Mouse (Mus musculus): ENCODE data around the gene Bpifb9a.
"Not testable (repeated sequence)": the region's sequence is repeated elsewhere in the genome, so short reads cannot be mapped to it uniquely, and the experiment has no call there.

The Bpifb9a gene

GRCm38 (mm10) chr2:154257554-154257953 is at the start of gene Bpifb9a:
Bpifb9a (plus strand) TSS chr2:154257854.
- not testable (repeated sequence) for DNase-seq (ENCODE audit: low spot score in 2 of 2)

- peak; percentile 15 to 43 for DNase-seq (ENCODE audit: low spot score in 2 of 2)
Observed at GRCm38 (mm10) chr2:154209112-154209511, 48.5 kb upstream of the Bpifb9a start.

- peak in 1 of 2 experiments; percentile 14 for DNase-seq (ENCODE audit: low spot score in 2 of 2)
Observed at GRCm38 (mm10) chr2:154211121-154211520, 46.5 kb upstream of the Bpifb9a start.

DNA sequence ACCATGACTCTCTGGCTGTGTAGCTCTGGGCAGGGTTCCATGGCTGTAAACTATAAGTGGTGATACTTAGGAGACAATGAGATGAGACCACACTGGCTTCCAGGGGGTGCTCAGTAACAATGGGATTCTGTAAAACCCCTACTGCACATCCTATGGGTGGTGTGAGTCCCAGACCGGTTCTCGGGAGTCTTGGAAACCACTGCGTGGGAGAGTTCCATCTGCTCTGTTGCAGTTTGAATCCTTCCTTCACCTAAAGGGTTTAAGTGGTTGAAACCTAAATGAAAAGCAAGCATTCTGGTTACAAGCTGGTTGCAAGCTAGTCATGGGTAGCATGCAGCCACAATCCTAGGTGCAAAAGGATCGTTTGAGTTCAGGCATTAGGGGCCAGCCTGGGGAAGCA is 45.8 kb upstream of the Bpifb9a start:
- peak; percentile 80 to 81 for DNase-seq (ENCODE audit: low spot score in 2 of 2)

- peak; percentile 63 to 68 for DNase-seq (ENCODE audit: low spot score in 2 of 2)
Observed at GRCm38 (mm10) chr2:154215191-154215590, 42.5 kb upstream of the Bpifb9a start.

GRCm38 (mm10) chr2:154219950-154220349 is 37.7 kb upstream of the Bpifb9a start:
- DNase-seq (ENCODE audit: low spot score in 2 of 2), result no peak

- no peak for DNase-seq (ENCODE audit: low spot score in 2 of 2)
Observed at GRCm38 (mm10) chr2:154223265-154223916, 34.3 kb upstream of the Bpifb9a start, which contains the start of gene Bpifb5. Bpifb5 (plus strand) TSS chr2:154223742.

DNA sequence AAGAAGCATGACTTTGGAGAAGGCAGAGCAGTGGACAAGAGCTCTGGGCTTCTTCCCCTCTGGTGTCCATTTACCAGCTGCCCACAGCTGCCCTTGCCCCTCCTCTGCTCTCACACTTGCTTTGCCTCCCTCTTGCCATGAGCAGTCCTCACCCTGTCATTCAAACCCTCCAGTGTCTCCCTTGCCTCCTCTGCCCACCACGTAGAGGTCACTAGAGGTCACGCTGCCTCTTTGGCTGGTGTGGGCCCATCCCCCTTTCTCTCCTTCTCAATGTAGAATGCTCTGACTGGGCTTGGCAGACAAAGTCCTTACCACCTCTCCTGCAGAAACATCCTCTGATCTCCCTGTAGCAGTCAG is 33.8 kb upstream of the Bpifb9a start:
- DNase-seq (ENCODE audit: low spot score in 2 of 2), result no peak

DNA sequence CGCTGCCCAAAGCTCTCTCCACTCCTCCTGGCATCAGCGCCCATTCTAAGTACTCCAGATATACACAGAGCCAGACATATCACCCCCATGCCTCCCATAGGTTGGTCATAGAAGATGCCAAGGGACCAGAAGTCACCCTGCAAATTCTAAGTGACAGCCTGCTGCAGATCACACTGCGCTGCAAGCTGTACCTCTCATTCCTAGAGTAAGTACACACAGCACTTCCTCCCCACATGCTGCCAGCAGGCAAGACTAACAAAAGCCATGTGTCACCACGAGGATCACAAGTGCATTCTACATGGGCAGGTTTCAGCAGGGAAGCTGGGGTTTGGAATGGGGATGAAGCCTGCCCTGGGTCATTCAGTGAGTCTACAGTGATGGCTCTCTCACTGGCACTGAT is 30.7 kb upstream of the Bpifb9a start:
- no peak for DNase-seq (ENCODE audit: low spot score in 2 of 2)

DNA sequence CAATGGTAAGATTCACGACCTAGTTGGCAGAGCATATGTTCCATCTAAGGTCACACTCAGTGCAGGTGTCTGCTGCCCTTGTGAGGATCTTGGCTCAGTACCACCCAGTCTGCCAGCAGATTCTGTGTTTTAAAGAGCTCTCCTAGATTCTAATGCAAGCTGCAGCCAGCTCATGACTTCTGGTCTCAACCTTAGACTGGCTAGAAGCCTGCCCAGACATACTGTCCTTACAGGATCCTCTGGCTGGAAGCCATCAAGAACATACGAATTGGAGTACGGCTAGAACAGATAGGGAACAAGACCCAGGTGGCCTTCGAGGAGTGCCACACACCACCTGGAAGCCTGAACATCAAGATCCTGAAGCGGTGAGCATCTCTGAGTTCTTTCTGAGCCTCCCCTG is 29.8 kb upstream of the Bpifb9a start:
- DNase-seq (ENCODE audit: low spot score in 2 of 2), result no peak

DNA sequence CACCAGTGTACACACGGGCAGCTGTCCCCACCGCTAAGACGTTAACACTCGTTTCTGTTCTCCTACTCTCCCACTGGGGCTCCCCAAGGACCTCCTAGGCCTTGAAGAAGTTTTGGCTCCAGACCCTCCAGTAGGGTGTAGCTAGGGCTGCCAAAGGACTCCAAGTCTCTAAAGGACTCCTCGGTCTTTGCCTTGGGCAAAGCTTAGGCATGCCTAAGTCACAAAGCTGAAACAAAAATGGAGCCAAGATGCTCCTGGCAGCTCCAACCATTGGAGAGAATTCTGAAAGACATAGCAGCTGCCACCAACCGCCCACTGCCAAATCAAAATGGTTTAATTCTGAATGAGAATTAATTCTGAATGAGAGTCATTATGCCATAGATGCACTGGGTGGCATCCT is 24.2 kb upstream of the Bpifb9a start:
- no peak for DNase-seq (ENCODE audit: low spot score in 2 of 2)

GRCm38 (mm10) chr2:154240771-154241170 is 16.9 kb upstream of the Bpifb9a start:
- no peak for DNase-seq (ENCODE audit: low spot score in 2 of 2)

DNA sequence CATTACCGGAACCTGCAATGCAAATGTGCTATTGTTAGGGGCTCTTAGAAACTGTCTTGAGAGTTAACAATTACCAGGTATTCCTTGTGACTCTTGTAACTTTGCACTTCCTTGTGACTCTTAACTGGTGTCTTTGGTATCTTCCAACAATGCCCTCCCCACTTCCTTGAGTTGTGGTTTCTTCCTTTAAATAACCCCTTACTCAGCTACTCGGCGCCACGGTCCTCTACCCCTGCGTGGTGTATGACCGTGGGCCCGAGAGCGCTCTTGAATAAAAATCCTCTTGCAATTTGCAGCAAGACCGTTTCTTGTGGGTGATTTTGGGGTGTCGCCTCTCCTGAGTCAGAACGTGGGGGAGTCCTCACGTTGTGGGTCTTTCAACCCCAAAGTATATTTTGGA is 14.9 kb upstream of the Bpifb9a start:
- not testable (repeated sequence) for DNase-seq (ENCODE audit: low spot score in 2 of 2)

GRCm38 (mm10) chr2:154243356-154244036 is 14.2 kb upstream of the Bpifb9a start:
- peak; percentile 78 for DNase-seq (ENCODE audit: low spot score in 2 of 2)

GRCm38 (mm10) chr2:154245322-154245721 is 12.3 kb upstream of the Bpifb9a start:
- no peak for DNase-seq (ENCODE audit: low spot score in 2 of 2)

GRCm38 (mm10) chr2:154255254-154255653 is 2.4 kb upstream of the Bpifb9a start:
- DNase-seq (ENCODE audit: low spot score in 2 of 2), result not testable (repeated sequence)

DNA sequence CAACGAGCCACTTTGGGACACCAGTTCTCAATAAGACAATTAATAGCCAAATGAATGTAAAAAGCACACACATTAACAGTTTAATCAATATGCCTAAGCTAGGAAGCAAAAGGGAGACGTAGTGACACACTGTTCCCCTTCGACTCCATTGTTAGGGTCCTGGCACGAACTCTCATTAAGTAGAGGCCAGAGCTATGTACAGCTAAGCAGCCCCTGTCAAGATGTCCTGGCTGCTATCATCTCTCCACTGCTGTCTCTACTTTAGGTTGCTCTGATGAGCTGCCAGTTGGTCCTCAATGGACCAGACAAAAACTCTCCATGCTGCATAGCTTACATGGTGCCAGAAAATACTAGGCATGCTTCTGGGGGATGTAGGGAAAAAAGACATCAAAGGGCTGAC is 1.9 kb upstream of the Bpifb9a start:
- DNase-seq (ENCODE audit: low spot score in 2 of 2), result no peak

DNA sequence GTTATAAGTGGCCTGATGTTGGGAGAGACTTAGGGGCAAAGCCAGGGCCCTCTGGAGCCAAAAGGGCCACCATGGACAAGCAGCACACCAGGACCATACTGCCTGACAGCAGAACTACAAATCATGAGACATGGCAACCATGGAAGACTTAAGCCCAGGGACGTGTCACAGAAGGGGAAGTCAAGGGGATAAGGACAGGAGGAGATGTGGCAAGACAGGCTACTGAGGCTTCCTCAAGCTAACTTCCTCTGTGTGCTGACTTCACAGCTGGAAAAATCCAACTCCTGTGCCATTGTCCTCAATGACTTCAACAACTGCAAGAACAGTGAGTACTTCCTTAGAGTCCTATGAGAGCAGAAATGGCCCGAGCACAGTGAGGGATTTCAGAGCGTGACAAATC is 6.7 kb downstream of the Bpifb9a start:
- DNase-seq (ENCODE audit: low spot score in 2 of 2), result not testable (repeated sequence)

GRCm38 (mm10) chr2:154291866-154292265 is 34.2 kb downstream of the Bpifb9a start:
- not testable (repeated sequence) for DNase-seq (ENCODE audit: low spot score in 2 of 2)

DNA sequence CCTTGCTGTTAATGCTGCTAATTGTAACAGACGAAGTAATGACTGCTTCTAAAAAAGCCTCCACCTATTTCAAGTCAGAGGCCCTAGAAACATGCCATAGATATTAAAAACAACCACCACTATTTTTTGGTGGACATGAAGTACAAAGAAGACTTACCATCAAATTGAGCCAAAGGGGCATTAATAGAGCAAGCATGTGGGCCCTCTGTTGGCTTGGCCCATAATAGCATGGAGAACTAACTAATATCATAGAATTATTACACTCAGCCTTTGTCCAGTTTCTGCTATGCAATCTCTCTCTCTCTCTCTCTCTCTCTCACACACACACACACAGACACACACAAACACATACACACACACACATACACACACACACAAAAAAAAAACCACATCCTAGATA is 35.2 kb downstream of the Bpifb9a start:
- no peak for DNase-seq (ENCODE audit: low spot score in 2 of 2)

- DNase-seq (ENCODE audit: low spot score in 2 of 2), result peak; percentile 55 to 66
Observed at GRCm38 (mm10) chr2:154294746-154295145, 37.1 kb downstream of the Bpifb9a start.

- DNase-seq (ENCODE audit: low spot score in 2 of 2), result peak; percentile 36 to 55
Observed at GRCm38 (mm10) chr2:154300496-154300895, 42.8 kb downstream of the Bpifb9a start.

DNA sequence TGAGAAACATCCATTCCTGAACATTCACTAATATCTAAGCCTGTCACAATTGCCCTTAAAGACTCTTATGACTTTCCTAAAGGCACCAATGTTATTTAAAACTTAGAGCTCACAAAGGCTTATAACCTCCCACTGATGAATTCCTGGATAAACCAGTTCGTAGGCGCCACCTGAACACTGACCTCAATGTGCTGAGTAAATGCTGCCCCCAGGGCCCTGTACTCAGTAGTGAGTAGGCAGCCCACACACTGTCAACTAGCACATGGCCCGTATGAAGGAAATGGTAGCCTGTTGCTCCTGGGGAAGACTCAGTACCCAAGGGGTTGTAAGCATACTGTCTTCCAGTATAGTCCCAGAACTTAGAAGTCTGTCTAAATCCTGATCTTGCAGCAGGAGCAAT is 44.1 kb downstream of the Bpifb9a start:
- DNase-seq (ENCODE audit: low spot score in 2 of 2), result no peak

All from right cerebral cortex, adult 2 months (tissue).